Comparison of ENCODE assay signal across 15 mouse cellular contexts in the genomic region with DNA sequence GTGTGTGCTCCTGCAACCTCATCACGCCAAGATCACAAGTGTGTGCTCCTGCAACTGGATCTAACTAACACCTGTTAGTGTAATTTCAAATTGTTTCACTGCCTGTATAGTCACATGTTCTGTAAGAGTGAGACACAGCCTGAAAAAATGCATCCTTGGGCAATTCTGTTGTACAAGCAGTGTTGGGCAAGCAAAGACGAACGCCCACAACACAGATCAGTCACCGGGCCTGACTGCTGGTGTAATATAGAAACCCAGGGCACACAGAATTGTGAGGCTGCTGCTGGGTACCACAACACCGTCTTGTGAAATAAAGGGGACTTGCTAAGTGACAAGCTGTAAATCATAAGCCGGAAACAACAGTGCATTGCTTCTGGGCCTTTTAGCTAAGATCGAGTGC. TPM values are rescaled to one million over a fixed set of nuclear protein-coding genes. Genes with fewer than 3 reads are reported as not detected.
A peak's percentile ranks its signal among the peaks of the same experiment; 100 is the strongest.
DNase-seq lines count a peak whose midpoint lies in the region; ATAC-seq and TF ChIP-seq lines count a peak whose summit lies in the region.
"Had no signal": no experiment of that assay in that cellular context is flagged by ENCODE, and none has a peak within 500 bp of the region (broad histone marks: within the 10 kb centered on the region; RNA-seq: fewer than 3 reads in every experiment).

No protein-coding gene starts in this region.

- WGBS in heart, embryonic 12.5 days = 92% methylated on average over 7 of the region's 7 CpGs
- 48% methylated on average over 7 of the region's 7 CpGs for WGBS in lung, postnatal 0 days
- WGBS in stomach, postnatal 0 days = 74% methylated on average over 7 of the region's 7 CpGs

- no peaks in the 10 kb centered on the region for H3K9me3 ChIP-seq in heart, embryonic 12.5 days (replicated peaks)
- no peaks in the 10 kb centered on the region for H3K9me3 ChIP-seq in lung, postnatal 0 days (ENCODE audit: low read length)
- no peaks in the 10 kb centered on the region for H3K9me3 ChIP-seq in stomach, postnatal 0 days (ENCODE audit: control insufficient read depth, low read length)
- H3K9me3 ChIP-seq: embryonic facial prominence, embryonic 12.5 days; hindbrain, embryonic 15.5 days; limb, embryonic 10.5 days had no signal

- ATAC-seq in heart, embryonic 12.5 days (ENCODE audit: insufficient number of reproducible peaks, low FRiP score) = no peak
- ATAC-seq in lung, postnatal 0 days = peak; percentile 67
- no peak for ATAC-seq in stomach, postnatal 0 days (ENCODE audit: low FRiP score, low TSS enrichment)

- H3K4me1 ChIP-seq in heart, embryonic 12.5 days (replicated peaks) = peaks cover 24% of the 10 kb centered on the region
- H3K4me1 ChIP-seq in lung, postnatal 0 days (ENCODE audit: insufficient read depth, low read depth, low read length) = peaks cover 31% of the 10 kb centered on the region
- peaks cover 18% of the 10 kb centered on the region for H3K4me1 ChIP-seq in stomach, postnatal 0 days (replicated peaks; ENCODE audit: control insufficient read depth, insufficient read depth)

- H3K36me3 ChIP-seq in heart, embryonic 12.5 days = peaks cover 49% of the 10 kb centered on the region
- H3K36me3 ChIP-seq in lung, postnatal 0 days (ENCODE audit: insufficient read depth, low read length) = peaks cover 46% of the 10 kb centered on the region
- peaks cover 18% of the 10 kb centered on the region; the same call in 1 of the 2 replicates for H3K36me3 ChIP-seq in stomach, postnatal 0 days (ENCODE audit: control insufficient read depth, insufficient read depth, low read length)
- H3K36me3 ChIP-seq: embryonic facial prominence, embryonic 12.5 days; limb, embryonic 10.5 days had no signal

- H3K9ac ChIP-seq in heart, embryonic 12.5 days = no peak overlapping the region
- no peak overlapping the region for H3K9ac ChIP-seq in lung, postnatal 0 days (replicated peaks; ENCODE audit: low read depth)
- no peak overlapping the region for H3K9ac ChIP-seq in stomach, postnatal 0 days (ENCODE audit: low read length)
- H3K9ac ChIP-seq: embryonic facial prominence, embryonic 12.5 days; hindbrain, embryonic 15.5 days; lung, embryonic 14.5 days had no signal

- H3K27me3 ChIP-seq in heart, embryonic 12.5 days (replicated peaks) = no peaks in the 10 kb centered on the region
- no peaks in the 10 kb centered on the region for H3K27me3 ChIP-seq in lung, postnatal 0 days (replicated peaks; ENCODE audit: insufficient read depth, low read length)
- no peaks in the 10 kb centered on the region for H3K27me3 ChIP-seq in stomach, postnatal 0 days (ENCODE audit: control insufficient read depth, insufficient read depth, low read length)
- H3K27me3 ChIP-seq: embryonic facial prominence, embryonic 12.5 days; hindbrain, embryonic 15.5 days had no signal

- H3K27ac ChIP-seq in heart, embryonic 12.5 days (ENCODE audit: poor library complexity, severe bottlenecking) = no peak overlapping the region
- peak overlapping the region; percentile 98 for H3K27ac ChIP-seq in lung, postnatal 0 days (ENCODE audit: low read length)
- peak overlapping the region; percentile 96 for H3K27ac ChIP-seq in stomach, postnatal 0 days (replicated peaks)
- H3K27ac ChIP-seq: hindbrain, embryonic 15.5 days; limb, embryonic 10.5 days had no signal

- H3K4me2 ChIP-seq in heart, embryonic 12.5 days = no peak overlapping the region
- no peak overlapping the region for H3K4me2 ChIP-seq in lung, postnatal 0 days (replicated peaks; ENCODE audit: low read depth, low read length)
- H3K4me2 ChIP-seq in stomach, postnatal 0 days (replicated peaks; ENCODE audit: low read depth) = no peak overlapping the region
- H3K4me2 ChIP-seq: embryonic facial prominence, embryonic 12.5 days; hindbrain, embryonic 15.5 days; lung, embryonic 14.5 days had no signal

- H3K4me3 ChIP-seq in heart, embryonic 12.5 days = no peak overlapping the region
- no peak overlapping the region for H3K4me3 ChIP-seq in lung, postnatal 0 days (ENCODE audit: low read depth, low read length)
- H3K4me3 ChIP-seq in stomach, postnatal 0 days (ENCODE audit: low read depth, low read length) = no peak overlapping the region
- H3K4me3 ChIP-seq: embryonic facial prominence, embryonic 12.5 days; hindbrain, embryonic 15.5 days; limb, embryonic 10.5 days had no signal

- peak; percentile 93 for TF ChIP-seq EP300 in lung, postnatal 0 days (IDR thresholded peaks at IDR 0.05)
- no peak for TF ChIP-seq EP300 in stomach, postnatal 0 days (optimal IDR thresholded peaks at IDR 0.05)

- TF ChIP-seq CTCF in lung, postnatal 0 days (IDR thresholded peaks at IDR 0.05) = no peak
- no peak for TF ChIP-seq CTCF in stomach, postnatal 0 days (IDR thresholded peaks at IDR 0.05; ENCODE audit: low read depth)

- DNase-seq in heart, adult 11 months = peak; percentile 89
- DNase-seq in lung, adult 18-20 months = peak; percentile 61 to 75
- no peak for DNase-seq in lung, postnatal 14 days
- DNase-seq in lung, postnatal 0 days (ENCODE audit: low spot score) = peak; percentile 94
- DNase-seq in stomach, postnatal 0 days (ENCODE audit: low spot score) = no peak
- DNase-seq in retina, postnatal 1 day = no peak
- no peak for DNase-seq in thymus, adult 18-20 months
- DNase-seq: gastrocnemius, postnatal 25 days; kidney, adult 8-10 months; lung, embryonic 14.5 days; midbrain, embryonic 14.5 days had no signal

RNA-seq across cellular contexts. Expression of a gene that starts 21.6 kb away (rescaled TPM):
- 3.6 and 4.0 TPM in 2 replicates for polyA plus RNA-seq in heart, embryonic 12.5 days (2016; fragmentation: Nextera tagmentation; extraction: Ambion mirVana)
- polyA plus RNA-seq in lung, postnatal 0 days (2015; fragmentation: Nextera tagmentation; extraction: Ambion mirVana) = 6.3 and 7.3 TPM in 2 replicates
- 2.4 and 2.8 TPM in 2 replicates for polyA plus RNA-seq in stomach, postnatal 0 days (2015; fragmentation: Nextera tagmentation; extraction: Ambion mirVana)

RNA-seq across cellular contexts. Expression of a gene that starts 23.7 kb away (rescaled TPM):
- 63.6 and 65.4 TPM in 2 replicates for polyA plus RNA-seq in heart, embryonic 12.5 days (2016; fragmentation: Nextera tagmentation; extraction: Ambion mirVana)
- polyA plus RNA-seq in lung, postnatal 0 days (2015; fragmentation: Nextera tagmentation; extraction: Ambion mirVana) = 63.7 and 75.1 TPM in 2 replicates
- 40.7 and 43.1 TPM in 2 replicates for polyA plus RNA-seq in stomach, postnatal 0 days (2015; fragmentation: Nextera tagmentation; extraction: Ambion mirVana)

RNA-seq across cellular contexts. Expression of a gene that starts 39.0 kb away (rescaled TPM):
- polyA plus RNA-seq in heart, embryonic 12.5 days (2016; fragmentation: Nextera tagmentation; extraction: Ambion mirVana) = 104 and 106 TPM in 2 replicates
- 90.5 and 94.0 TPM in 2 replicates for polyA plus RNA-seq in lung, postnatal 0 days (2015; fragmentation: Nextera tagmentation; extraction: Ambion mirVana)
- polyA plus RNA-seq in stomach, postnatal 0 days (2015; fragmentation: Nextera tagmentation; extraction: Ambion mirVana) = 58.1 and 60.1 TPM in 2 replicates

RNA-seq across cellular contexts. Expression of a gene that starts 56.9 kb away (rescaled TPM):
- polyA plus RNA-seq in heart, embryonic 12.5 days (2016; fragmentation: Nextera tagmentation; extraction: Ambion mirVana) = 4.8 and 6.0 TPM in 2 replicates
- polyA plus RNA-seq in lung, postnatal 0 days (2015; fragmentation: Nextera tagmentation; extraction: Ambion mirVana) = 11.0 and 11.2 TPM in 2 replicates
- 3.0 and 3.1 TPM in 2 replicates for polyA plus RNA-seq in stomach, postnatal 0 days (2015; fragmentation: Nextera tagmentation; extraction: Ambion mirVana)

Comparison
In these comparisons a context has a peak if more than half of its experiments do, and no peak if none do; other contexts are left out.
1. DNase-seq: peak in heart, adult 11 months (single experiment), lung, adult 18-20 months (2 of 2) and lung, postnatal 0 days (single experiment); none in lung, postnatal 14 days (single experiment), stomach, postnatal 0 days (single experiment), retina, postnatal 1 day (single experiment) and thymus, adult 18-20 months (0 of 2).